Mouse (Mus musculus) CD8-positive naive resting alpha-beta T cell, adult 2 months (primary cell): ENCODE results near the gene Ces1e.

Source experiments
- DNase-seq, 2 experiments: peaks; one replicate each; pipeline ENCODE4 v3.0.0; 2022; ENCODE audit warnings: low read depth in 2 of 2, low spot score in 2 of 2

The Ces1e gene

GRCm38 (mm10) chr8:93180581-93181129 is 48.8 kb downstream of the Ces1e start:
- no peak for DNase-seq

- no peak for DNase-seq
Measured at GRCm38 (mm10) chr8:93176593-93176992, 52.8 kb downstream of the Ces1e start.

DNA sequence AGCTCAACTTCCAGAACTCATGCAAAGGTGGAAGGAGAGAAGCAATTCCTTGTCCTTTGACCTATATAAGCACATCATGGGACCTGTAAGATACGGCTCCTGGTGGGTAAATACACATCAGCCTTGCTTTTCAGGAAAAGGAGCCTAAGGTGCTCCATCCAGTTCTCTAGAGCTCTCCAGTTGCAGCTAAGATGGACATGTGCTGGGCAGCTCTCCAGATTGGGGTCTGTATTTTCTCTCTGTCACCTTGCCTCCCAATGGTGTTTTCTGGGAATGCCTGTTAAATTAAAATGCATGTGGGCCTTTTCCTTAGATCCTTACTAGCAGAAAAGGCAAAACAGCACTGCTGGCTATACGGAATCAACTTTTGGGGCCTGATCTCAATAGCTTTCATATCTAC is 54.9 kb downstream of the Ces1e start:
- no peak for DNase-seq

- DNase-seq: no peak
Measured at GRCm38 (mm10) chr8:93171846-93172590, 57.4 kb downstream of the Ces1e start.

GRCm38 (mm10) chr8:93163363-93163762 is 66.1 kb downstream of the Ces1e start:
- DNase-seq: no peak

GRCm38 (mm10) chr8:93151401-93151800 is 78.0 kb downstream of the Ces1e start:
- no peak for DNase-seq
